Mouse (Mus musculus) layer of hippocampus, adult 2 months (tissue): Measurements from ENCODE around the gene Pde4dip. TPM values are rescaled to one million over a fixed set of nuclear protein-coding genes. Genes with fewer than 3 reads are reported as not detected.

ENCODE experiments used
- DNase-seq, 2 experiments: peaks; one replicate each; pipeline ENCODE4 v3.0.0; 2022; ENCODE audit warnings: low spot score in 2 of 2
- H3K27ac ChIP-seq: fragments of 200-600 bp; 2 replicates; pipeline ENCODE4 v1.8.1; 2022
- H3K4me3 ChIP-seq: fragments of 200-600 bp; 2 replicates; pipeline ENCODE4 v1.8.1; 2022; ENCODE audit warnings: mild to moderate bottlenecking
- CTCF ChIP-seq: fragments of 200-600 bp; conservative IDR thresholded peaks from 2 replicates; pipeline ENCODE4 v1.8.1; 2022; ENCODE audit warnings: antibody characterized with exemption, mild to moderate bottlenecking, moderate library complexity
- long read RNA-seq, 2 experiments: library from polyadenylated mRNA; stranded (forward); transcript quantifications; one replicate each; pipeline ENCODE4 v2.0.0; 2021; ENCODE audit warnings: borderline mapping rate in 2 of 2
- total RNA-seq, 2 experiments: library from RNA; stranded (reverse); gene quantifications; 2 replicates each; pipeline ENCODE4 v1.2.3; 2021

Gene Pde4dip
- total RNA-seq = 100 to 1,000 TPM; 232 to 246 TPM
- long read RNA-seq, experiment 1, full-length matches to known transcripts = 21 of 99 reads
- long read RNA-seq, experiment 1, partial matches to known transcripts = 33 of 99 reads
- long read RNA-seq, experiment 1, other reads (novel, unspliced or antisense) = 45 of 99 reads
- long read RNA-seq, experiment 2, full-length matches to known transcripts = 29 of 129 reads
- long read RNA-seq, experiment 2, partial matches to known transcripts = 51 of 129 reads
- long read RNA-seq, experiment 2, other reads (novel, unspliced or antisense) = 49 of 129 reads

DNA sequence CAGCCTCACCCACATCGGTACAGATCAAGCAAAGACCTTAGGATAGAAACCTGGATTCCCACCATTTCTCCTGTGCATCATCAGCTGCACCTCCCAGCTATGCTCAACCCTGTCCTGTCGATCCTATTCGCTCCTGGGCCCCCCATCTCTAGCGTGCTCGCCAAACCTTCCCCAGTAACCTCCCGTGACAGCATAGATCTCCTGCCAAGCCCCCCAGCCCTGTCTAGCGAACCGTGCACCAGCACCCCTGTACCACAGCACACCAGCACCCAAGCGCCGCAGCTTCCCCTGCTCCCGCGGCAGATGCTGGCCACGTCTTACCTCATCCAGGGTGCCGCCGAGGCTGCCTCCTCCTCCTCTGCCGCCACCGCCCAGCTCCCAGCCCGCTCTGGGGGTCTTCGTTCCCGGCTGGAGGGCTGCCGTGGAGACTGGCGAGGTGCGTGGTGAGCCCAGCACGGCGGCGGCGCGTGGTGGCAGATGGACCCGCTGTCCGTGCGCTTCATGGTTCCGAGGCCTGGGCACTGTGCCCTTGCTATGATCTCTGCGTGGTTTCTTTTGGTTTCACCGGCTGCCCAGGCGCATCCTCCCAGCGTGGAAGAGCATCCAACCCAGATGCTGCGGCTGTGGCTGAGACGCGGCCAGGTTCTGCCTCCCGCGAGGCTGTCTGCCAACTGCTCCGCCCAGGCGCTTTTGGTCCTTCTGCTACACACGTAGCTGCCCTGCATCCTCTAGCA, at the start of gene Pde4dip:
TSS of gene Pde4dip (minus strand) at position 540 of the 734 bp plus-strand sequence.
- no peak for TF ChIP-seq CTCF
- peak within 1 kb of the TSS; percentile 100 for H3K27ac ChIP-seq
- peak; percentile 54 to 64 for DNase-seq
- H3K4me3 ChIP-seq = peak within 1 kb of the TSS; percentile 74

- Histone ChIP-seq H3K27ac (no peak overlapping the region), H3K4me3 (no peak overlapping the region)
- DNase-seq = no peak
- TF ChIP-seq CTCF = no peak
These were observed 49.4 kb upstream of the Pde4dip start for GRCm38 (mm10) chr3:97937945-97938266.

- no peak overlapping the region for H3K27ac ChIP-seq
- TF ChIP-seq CTCF = peak; percentile 22
- DNase-seq = no peak
- no peak overlapping the region for H3K4me3 ChIP-seq
These were observed 48.8 kb upstream of the Pde4dip start for GRCm38 (mm10) chr3:97937068-97937944.

DNA sequence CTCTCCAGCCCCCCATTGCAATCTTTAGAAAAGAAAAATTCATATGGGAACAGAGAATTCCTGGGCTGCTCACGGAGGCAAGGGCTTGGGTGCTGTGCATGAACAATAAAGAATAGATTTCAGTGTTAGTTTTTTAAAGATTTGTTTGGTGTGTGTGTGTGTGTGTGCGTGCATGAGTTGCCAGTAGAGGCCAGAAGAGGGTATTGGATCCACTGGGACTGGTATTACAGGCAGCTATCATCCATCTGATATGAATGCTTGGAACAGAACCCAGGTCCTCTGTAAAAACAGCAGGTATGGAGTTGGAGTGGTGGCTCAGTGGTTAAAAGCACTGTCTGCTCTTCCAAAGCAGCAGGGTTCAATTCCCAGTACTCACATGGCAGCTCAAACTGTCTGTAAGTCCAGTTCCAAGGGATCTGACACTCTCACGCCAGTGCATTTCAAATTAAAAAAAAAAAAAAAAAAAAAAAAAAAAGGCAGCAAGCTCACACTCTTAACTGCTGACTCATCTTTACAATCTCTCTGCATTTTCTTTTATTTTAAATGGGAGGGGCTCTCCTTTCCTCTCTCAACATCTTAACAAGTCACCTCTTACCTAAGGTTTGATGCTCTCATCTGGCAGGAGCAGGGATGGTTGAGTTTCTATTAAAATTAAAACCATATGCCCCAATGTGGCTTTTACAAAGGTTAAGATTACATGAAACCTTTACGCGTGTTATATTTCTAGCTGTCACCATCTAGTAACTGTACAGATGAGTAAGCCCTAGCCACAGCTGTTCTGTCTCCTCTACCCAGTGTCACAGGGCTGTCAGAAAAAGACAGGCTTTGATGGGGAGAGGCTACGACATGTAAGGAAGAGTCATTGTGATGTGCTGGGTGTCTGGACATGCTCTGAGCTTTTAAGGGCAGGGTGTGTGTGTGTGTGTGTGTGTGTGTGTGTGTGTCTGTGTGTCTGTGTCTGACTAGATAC, 46.1 kb upstream of the Pde4dip start:
- H3K4me3 ChIP-seq = no peak overlapping the region
- TF ChIP-seq CTCF = no peak
- no peak overlapping the region for H3K27ac ChIP-seq
- no peak for DNase-seq

GRCm38 (mm10) chr3:97933811-97934210, 45.3 kb upstream of the Pde4dip start:
- DNase-seq = no peak
- TF ChIP-seq CTCF = no peak
- H3K4me3 ChIP-seq = no peak overlapping the region
- peak overlapping the region; percentile 23; the same call in 1 of the 2 replicates for H3K27ac ChIP-seq

DNA sequence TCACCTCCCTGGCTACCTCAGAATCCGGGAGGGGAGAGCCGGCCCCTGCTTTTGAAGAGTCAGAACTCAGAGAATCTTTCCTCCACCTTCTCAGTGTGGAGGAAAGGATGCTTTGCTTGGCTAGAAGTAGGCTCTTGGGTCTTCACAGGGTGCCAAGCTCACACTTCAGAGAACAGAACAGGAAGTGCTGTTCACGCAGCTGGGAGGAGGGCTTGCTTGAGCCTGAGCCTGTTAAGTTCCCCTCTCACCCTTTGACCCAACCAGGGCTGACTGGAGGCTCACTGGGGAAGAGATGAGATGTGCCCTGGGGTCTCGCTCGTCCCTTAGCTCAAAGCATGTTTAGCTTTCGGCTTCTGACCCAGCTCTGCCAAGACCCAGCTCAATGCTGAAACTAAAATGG, 44.7 kb upstream of the Pde4dip start:
- DNase-seq = no peak
- no peak for TF ChIP-seq CTCF
- H3K27ac ChIP-seq = peak overlapping the region; percentile 23; the same call in 1 of the 2 replicates
- H3K4me3 ChIP-seq = no peak overlapping the region

GRCm38 (mm10) chr3:97932771-97933170, 44.3 kb upstream of the Pde4dip start:
- TF ChIP-seq CTCF = no peak
- no peak for DNase-seq
- Histone ChIP-seq H3K27ac (no peak overlapping the region), H3K4me3 (no peak overlapping the region)

- no peak for DNase-seq
- no peak for TF ChIP-seq CTCF
- H3K27ac ChIP-seq = peak overlapping the region; percentile 40; the same call in 1 of the 2 replicates
- H3K4me3 ChIP-seq = no peak overlapping the region
These were observed 43.6 kb upstream of the Pde4dip start for GRCm38 (mm10) chr3:97932131-97932530.

- Histone ChIP-seq H3K27ac (peak overlapping the region; percentile 40; the same call in 1 of the 2 replicates), H3K4me3 (no peak overlapping the region)
- DNase-seq = peak; percentile 34
- no peak for TF ChIP-seq CTCF
These were observed 42.9 kb upstream of the Pde4dip start for GRCm38 (mm10) chr3:97931310-97931885.

- no peak for DNase-seq
- Histone ChIP-seq H3K4me3 (no peak overlapping the region), H3K27ac (no peak overlapping the region)
- no peak for TF ChIP-seq CTCF
These were observed 42.3 kb upstream of the Pde4dip start for GRCm38 (mm10) chr3:97930787-97931158.

DNA sequence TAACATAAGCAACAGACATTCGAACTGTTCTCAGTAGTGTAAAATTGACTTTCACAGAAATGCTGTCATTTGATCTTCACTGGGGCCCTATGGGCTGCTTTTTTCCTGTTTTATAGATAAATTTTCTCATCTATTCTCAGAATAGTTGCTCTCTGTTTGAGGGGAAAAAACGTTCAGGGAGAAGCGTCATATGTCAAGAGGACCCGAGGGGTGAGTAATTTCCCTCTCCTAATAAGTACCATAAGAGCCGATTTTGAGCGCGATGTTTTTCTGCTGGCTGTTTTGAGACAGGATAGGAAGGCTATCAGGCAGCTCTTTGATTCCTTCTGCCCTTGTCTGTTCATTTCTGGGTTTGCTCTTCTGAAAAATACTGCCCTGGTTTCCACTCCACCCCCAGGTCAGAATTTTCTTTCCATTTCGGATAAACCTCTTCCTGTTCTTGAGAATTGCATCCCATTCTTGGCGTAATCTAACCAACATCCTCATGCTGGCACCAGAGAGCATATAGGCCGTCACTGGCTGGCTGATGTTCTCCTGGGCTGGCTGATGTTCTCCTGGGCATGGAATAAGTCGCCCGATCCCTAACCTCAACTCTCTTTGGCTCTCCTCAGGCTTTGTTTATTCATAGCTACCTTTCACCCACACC, 41.8 kb upstream of the Pde4dip start:
- DNase-seq = no peak
- H3K4me3 ChIP-seq = no peak overlapping the region
- peak; percentile 40 for TF ChIP-seq CTCF

More for the DNA sequence above, 41.8 kb upstream of the Pde4dip start:
- H3K27ac ChIP-seq = no peak overlapping the region
